Mouse (Mus musculus) right cerebral cortex, postnatal 25 days (tissue): ENCODE measurements around the gene Tm7sf3.
"Not testable (repeated sequence)": the region's sequence is repeated elsewhere in the genome, so short reads cannot be mapped to it uniquely, and the experiment has no call there.

Experiments used
- DNase-seq: peaks from one replicate; pipeline ENCODE4 v3.0.0; 2022

The Tm7sf3 gene

GRCm38 (mm10) chr6:146611897-146612296, 30.7 kb downstream of the Tm7sf3 start:
- DNase-seq, result no peak

- DNase-seq, result no peak
These were observed 31.2 kb downstream of the Tm7sf3 start for GRCm38 (mm10) chr6:146611385-146611784.

- no peak for DNase-seq
These were observed 39.0 kb downstream of the Tm7sf3 start for GRCm38 (mm10) chr6:146603651-146604050.

- no peak for DNase-seq
These were observed 40.0 kb downstream of the Tm7sf3 start for GRCm38 (mm10) chr6:146602601-146603000.

- no peak for DNase-seq
These were observed 57.5 kb downstream of the Tm7sf3 start for GRCm38 (mm10) chr6:146585134-146585533.

- DNase-seq, result no peak
These were observed 59.1 kb downstream of the Tm7sf3 start for GRCm38 (mm10) chr6:146583366-146584046.

- DNase-seq, result peak; percentile 51
These were observed 62.2 kb downstream of the Tm7sf3 start for GRCm38 (mm10) chr6:146580381-146580926.

- DNase-seq, result peak; percentile 18
These were observed 64.0 kb downstream of the Tm7sf3 start for GRCm38 (mm10) chr6:146578586-146578985.

- no peak for DNase-seq
These were observed 64.5 kb downstream of the Tm7sf3 start for GRCm38 (mm10) chr6:146578111-146578531.

GRCm38 (mm10) chr6:146577310-146578109, 65.1 kb downstream of the Tm7sf3 start, which contains the start of gene Ints13:
Gene Ints13 (minus strand): TSS chr6:146577835.
- DNase-seq, result peak; percentile 97

- DNase-seq, result no peak
These were observed 65.7 kb downstream of the Tm7sf3 start, which contains the start of gene Fgfr1op2 for GRCm38 (mm10) chr6:146576903-146577302. Gene Fgfr1op2 (plus strand): TSS chr6:146577203.

GRCm38 (mm10) chr6:146572073-146572472, 70.6 kb downstream of the Tm7sf3 start:
- no peak for DNase-seq

- DNase-seq, result not testable (repeated sequence)
These were observed 80.2 kb downstream of the Tm7sf3 start for GRCm38 (mm10) chr6:146562461-146562860.
